Mouse (Mus musculus) layer of hippocampus, postnatal 14 days (tissue): ENCODE results near the gene Setd1b. TPM values are rescaled to one million over a fixed set of nuclear protein-coding genes. Genes with fewer than 3 reads are reported as not detected.

Experiments used
- DNase-seq, 2 experiments: peaks; one replicate each; pipeline ENCODE4 v3.0.0; 2021 to 2022; ENCODE audit warnings: low spot score in 2 of 2, mixed read lengths in 1 of 2
- long read RNA-seq, 2 experiments: library from polyadenylated mRNA; stranded (forward); transcript quantifications; one replicate each; pipeline ENCODE4 v2.0.0; 2021
- total RNA-seq, 2 experiments: library from RNA; stranded (reverse); gene quantifications; 2 replicates each; pipeline ENCODE4 v1.2.3; 2021

Gene Setd1b
- 10 to 100 TPM; 31.1 to 31.2 TPM for total RNA-seq
- long read RNA-seq, experiment 1, partial matches to known transcripts: 1 of 3 reads
- long read RNA-seq, experiment 1, other reads (novel, unspliced or antisense): 2 of 3 reads
- long read RNA-seq, experiment 2, partial matches to known transcripts: 0 of 4 reads
- long read RNA-seq, experiment 2, other reads (novel, unspliced or antisense): 4 of 4 reads

GRCm38 (mm10) chr5:123142161-123143157 lies at the start of gene Setd1b:
Gene Setd1b, plus strand, starts transcription at chr5:123142193.
- no peak for DNase-seq

DNA sequence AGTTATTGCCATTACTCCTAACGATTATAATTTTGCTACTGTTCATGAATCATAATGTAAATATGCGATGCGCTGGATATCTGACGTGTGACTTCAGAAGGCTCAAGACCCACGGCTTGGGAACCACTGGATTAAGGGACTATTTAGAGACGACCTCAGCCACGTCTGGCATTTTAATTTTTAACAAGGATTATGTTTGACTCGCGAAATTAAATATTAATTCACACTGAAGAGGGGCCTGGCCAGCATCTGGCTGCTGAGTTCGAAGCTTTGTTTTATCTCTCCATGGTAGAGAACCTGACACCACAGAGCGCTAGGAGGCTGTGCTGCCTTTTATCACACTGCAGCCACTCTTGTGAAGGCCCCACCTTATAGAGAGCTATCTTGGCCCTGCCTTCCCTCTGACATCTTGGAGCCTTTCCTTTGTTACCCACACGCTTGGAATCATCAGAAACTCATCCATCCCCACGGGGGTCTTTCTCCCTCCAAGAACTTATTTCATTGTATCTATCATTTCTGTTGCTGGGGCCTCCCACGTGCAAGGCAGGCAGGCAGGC lies 48.8 kb upstream of the Setd1b start:
- no peak for DNase-seq

GRCm38 (mm10) chr5:123094238-123094991 lies 47.6 kb upstream of the Setd1b start:
- DNase-seq: peak; percentile 26 to 48

DNA sequence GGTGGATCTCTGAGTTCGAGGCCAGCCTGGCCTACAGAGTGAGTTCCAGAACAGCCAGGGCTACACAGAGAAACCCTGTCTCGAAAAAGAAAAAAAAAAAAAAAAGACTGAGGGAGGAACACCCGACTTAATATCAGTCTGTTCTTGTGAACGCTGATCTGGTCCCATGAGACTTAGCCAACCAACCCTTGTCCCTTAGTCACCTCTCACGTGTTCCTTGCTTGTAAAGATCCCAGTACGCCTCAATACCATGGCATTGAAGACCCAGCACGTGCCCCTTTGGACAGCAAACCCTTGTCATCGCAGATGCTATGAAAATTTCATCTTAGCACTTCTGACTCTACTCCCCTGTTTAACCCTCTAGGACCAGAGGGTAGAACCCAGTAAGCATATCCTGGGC lies 45.7 kb upstream of the Setd1b start:
- DNase-seq: no peak

- DNase-seq: no peak
These were observed 43.5 kb upstream of the Setd1b start for GRCm38 (mm10) chr5:123098487-123098886.

DNA sequence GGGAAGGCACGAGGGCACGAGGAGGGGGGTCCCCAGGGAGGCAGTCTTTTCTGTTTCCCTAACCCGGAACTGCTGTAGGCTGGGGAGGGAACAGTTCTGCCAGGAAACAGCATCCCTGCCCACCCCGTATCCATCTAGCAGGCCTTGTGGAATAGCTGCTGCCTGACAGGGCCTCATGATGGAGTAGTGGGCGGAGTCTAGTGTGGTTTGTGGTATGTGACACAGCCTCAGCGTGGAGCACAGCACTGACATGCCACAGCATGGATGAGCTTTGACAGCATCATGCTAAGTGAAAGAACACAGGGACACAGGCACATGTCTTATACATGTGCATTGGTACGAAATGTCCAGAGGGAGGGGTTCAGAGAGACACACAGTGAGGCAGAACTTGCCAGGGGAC lies 39.6 kb upstream of the Setd1b start:
- DNase-seq: no peak

DNA sequence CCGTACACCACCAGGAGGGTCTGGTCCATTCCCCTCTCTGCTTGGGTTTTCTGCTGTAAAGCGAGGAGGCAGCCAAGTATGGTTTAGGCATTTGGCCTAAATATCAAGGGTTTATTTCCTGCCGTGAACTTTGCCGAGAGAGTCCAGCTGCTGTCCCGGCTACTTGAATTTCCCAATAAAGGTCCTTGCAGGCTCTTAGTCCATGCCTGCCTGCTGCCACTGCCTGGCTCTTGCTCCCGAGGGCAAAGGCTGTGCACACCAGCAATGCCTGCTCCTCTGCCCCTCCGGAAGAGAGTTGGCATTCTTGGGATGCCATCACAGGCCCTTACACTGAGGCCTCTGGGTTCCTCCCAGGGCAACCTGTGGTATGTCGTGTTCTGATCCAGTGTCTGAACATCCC lies 38.4 kb upstream of the Setd1b start:
- DNase-seq: no peak

DNA sequence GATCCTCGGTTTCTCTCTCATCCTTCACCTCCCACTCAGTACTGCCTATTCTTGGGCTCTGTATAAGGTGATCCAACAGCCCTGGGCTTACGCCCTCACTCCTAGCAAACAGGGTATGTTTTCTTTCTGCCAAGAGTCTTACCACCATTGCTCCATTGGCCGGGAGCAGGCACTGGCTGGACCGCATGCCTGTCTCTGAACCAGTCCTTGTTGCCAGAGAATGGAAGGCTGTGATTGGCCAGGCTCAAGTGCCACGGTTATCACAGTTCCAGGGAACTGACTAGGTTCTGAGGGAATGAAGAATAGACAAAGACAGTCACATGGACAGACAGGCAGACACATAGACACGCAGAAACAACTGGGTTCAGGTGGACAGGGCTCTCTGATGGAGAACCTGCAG lies 37.2 kb upstream of the Setd1b start:
- no peak for DNase-seq

- peak; percentile 41 to 58 for DNase-seq
These were observed 32.4 kb upstream of the Setd1b start for GRCm38 (mm10) chr5:123109452-123110203.

GRCm38 (mm10) chr5:123110296-123110721 lies 31.7 kb upstream of the Setd1b start:
- DNase-seq: no peak

- DNase-seq: no peak
These were observed 27.9 kb upstream of the Setd1b start for GRCm38 (mm10) chr5:123114109-123114508.

DNA sequence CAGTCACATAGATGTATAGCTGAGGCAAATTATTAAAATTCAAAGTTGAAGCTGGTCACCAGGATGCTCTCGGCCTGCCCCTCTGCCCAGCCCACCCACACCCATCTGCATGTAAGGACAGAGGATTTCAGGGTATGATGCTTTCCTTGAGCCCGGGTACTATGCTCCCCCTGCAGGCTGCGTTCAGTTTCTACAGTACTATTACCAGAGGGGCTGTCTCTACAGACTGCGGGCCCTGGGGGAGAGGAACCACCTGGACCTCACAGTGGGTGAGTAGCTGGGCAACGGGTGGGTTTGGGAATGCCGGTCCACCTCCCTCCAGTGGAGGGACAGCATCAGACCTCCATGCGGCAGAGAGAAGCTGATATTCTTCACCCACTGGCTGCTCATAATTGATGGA lies 27.1 kb upstream of the Setd1b start:
- DNase-seq: no peak

- no peak for DNase-seq
These were observed 25.9 kb upstream of the Setd1b start for GRCm38 (mm10) chr5:123116080-123116479.

DNA sequence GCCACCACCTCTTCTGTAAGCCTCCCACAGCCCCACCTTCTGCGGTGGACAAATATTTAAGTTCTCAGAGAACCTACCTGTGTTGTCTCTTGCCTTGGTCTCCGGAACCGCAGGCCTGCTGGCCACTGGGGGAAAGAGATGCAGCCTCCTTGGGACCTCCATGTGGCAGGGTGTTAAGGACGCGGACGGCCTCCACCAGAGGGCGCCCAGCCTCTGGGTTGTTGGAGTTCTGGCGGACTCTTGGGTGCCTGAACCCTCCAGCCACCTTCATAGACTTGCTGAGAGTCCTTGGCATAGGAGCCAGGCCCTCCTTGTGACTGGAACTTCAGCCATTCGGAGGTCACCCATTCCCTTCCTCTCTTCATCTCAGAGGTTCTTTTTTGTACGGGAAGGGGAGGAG lies 24.7 kb upstream of the Setd1b start:
- peak in 1 of 2 experiments; percentile 69 for DNase-seq

DNA sequence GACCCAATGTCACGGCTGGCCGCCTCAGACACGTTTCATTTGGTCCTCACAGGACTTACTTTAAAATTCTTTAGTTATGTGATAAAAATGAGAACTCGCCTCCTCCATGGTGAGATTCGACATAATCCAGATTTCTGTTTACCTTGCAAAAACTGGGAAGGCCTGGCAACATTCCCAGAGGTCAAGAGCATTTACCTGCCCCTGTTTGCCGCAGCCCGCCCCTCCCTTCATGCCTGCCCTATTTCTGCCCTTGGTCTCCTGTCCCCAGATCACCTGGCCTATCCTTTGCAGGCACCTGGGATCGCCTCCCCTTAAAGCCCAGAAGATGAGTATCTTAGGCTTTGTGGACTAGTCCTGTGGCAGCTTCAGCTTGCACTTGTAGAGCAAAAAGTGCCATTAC lies 24.2 kb upstream of the Setd1b start:
- DNase-seq: no peak

GRCm38 (mm10) chr5:123118826-123119225 lies 23.2 kb upstream of the Setd1b start:
- DNase-seq: no peak

GRCm38 (mm10) chr5:123120624-123121215 lies 21.3 kb upstream of the Setd1b start:
- no peak for DNase-seq

DNA sequence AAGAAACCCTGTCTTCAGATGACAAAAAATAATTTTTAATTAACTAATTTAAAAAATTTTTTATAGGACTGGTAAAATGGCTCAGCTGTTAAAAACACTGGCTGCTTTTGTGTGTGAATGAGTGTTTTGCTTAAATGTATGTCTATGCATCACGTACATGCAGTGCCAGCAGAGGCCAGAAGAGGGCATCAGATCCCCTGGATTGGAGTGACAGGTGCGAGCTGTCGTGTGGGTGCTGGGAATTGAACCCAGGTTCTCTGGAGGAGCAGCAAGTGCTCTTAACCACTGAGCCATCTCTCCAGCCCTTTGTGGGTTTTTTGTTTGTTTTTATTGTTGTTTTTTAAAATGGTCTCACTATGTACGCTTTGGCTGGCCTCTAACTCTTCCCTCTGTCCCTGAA lies 19.8 kb upstream of the Setd1b start:
- no peak for DNase-seq

GRCm38 (mm10) chr5:123125105-123125504 lies 16.9 kb upstream of the Setd1b start:
- no peak for DNase-seq
